Mouse (Mus musculus): ENCODE data around the gene Gtf2ird2.

Gene Gtf2ird2

DNA sequence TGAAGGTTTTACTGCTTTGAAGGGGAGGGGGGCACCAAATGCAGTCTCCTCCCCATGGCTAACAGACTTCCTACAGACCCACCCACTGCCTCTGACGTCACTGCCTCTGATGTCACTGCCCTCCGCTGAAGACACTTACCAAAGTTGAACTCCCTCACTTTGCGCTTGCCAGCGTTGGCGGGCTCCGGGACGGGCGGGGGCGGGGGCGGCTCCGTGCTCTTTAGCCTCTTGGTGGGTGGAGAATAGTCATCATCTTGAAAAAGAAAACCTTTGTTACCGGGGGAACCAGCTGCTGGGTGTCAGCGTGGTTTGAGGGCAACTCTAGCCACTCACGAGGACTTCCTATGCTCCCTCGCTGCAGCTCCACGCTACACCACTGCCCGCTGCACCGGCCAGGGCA lies 82.6 kb downstream of the Gtf2ird2 start:
- peak; percentile 97 for DNase-seq (ENCODE audit: low read depth, low spot score)

DNA sequence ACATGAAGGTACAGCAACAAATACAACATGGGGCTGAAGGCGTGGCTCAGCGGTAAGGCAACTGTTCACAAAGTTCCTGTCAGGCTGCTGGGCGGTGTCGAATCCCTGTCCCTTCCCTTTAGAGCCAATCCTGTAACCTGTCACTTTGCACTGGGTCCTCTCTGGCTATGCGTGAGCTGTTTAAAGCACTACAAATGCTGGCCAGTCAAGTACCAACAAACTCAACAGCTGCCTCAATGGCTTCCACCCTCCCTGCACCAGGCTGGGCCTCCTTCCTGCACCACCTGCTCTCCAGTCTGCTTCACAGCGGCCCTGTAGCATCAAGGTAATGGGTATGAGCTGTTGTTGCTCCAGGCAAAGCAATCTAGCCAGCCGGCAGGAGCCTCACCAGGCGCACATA lies 84.9 kb downstream of the Gtf2ird2 start:
- DNase-seq (ENCODE audit: low read depth, low spot score), result peak; percentile 38

DNA sequence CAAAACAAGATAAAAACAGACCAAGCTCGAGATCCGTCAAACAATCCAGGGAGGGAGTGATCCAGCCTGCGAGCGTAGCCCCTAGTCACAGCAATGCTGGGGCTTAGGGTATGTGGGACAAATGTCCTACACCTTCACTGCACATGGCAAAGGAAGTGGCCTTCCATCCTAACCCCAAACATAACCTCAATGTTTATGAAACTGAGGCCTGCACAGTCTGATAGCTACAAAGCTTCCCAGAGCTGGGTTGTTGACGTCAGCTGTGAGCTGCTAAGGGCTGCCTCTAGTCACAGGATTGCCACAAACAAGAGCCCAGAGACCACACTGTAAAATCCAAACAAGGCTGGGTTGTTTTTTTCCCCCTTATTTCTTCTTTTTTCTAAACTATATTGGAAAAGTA lies 85.9 kb downstream of the Gtf2ird2 start:
- peak; percentile 92 for DNase-seq (ENCODE audit: low read depth, low spot score)

GRCm38 (mm10) chr5:134270566-134270965 lies 86.7 kb downstream of the Gtf2ird2 start:
- no peak for DNase-seq (ENCODE audit: low read depth, low spot score)

- DNase-seq (ENCODE audit: low read depth, low spot score), result no peak
Observed at GRCm38 (mm10) chr5:134271421-134271820, 87.6 kb downstream of the Gtf2ird2 start.

DNA sequence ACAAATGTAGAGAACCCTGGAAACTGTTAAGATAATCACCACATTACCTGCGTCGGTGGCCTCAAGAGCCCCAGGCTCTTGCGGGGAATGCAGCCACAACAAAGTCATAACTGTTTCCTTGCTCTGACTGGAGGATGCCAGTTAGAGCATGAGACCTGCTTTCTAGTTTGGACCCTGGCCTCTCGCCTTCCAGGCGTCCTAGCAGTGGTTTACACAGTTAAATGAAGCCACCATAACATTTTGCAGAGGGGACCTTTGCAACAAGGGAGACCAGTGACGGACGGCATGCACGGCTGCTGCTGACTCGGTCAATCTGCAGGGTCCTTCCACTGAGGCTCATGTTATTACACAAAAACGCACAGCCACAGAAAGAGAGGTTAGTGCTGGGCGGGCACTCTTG lies 88.9 kb downstream of the Gtf2ird2 start:
- DNase-seq (ENCODE audit: low read depth, low spot score), result peak; percentile 79

- no peak for DNase-seq (ENCODE audit: low read depth, low spot score)
Observed at GRCm38 (mm10) chr5:134273761-134274160, 89.9 kb downstream of the Gtf2ird2 start.

All from CD4-positive helper T cell, adult 2 months (primary cell).